In the genomic region with DNA sequence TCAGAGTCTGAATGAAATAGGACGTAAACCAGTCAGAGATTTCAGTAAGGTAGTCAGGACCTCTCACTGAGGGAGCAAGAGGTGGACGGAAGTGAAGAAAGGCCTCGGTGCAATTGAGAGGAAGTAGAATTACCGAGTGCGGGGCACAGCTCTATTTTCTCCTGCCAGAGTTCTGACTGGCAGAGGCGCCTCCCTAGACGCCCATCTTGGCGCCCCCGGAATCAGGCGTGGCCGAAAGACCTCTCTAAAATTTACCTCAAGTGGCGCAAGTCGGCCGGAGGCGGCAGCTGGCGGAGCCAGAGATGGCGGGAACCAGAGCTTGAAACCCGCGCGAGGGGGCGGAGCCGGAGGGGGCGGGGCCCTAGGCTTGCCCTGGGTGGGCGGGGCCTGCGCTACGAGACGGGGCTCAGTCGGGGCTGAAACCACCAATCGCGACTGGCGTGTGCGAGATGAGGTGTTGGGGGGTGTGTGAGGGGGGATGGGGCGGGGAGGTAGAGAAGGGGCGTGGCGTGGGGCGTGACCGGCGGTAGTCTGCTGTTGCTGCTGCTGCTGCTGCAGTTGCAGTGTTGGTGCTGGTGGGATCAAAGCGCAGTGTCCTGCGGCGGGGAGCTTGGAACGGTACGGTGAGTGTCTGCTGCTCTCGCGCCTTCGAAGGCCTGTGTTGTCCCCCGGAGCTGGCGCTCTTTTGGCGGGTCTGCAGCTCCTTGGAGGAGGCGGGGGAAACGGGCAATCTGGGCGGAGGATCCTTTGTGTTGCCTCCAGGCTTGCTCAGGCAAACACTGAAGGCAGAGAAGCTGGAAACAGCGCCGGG, we compare ENCODE assay signal across 8 mouse cellular contexts. TPM values are rescaled to one million over a fixed set of nuclear protein-coding genes. Genes with fewer than 3 reads are reported as not detected.
A peak's percentile ranks its signal among the peaks of the same experiment; 100 is the strongest.
DNase-seq lines count a peak whose midpoint lies in the region; ATAC-seq and TF ChIP-seq lines count a peak whose summit lies in the region.

Primpol (minus strand) TSS at position 334 of the 811 bp plus-strand sequence.
Casp3 (plus strand) TSS at position 413 of the 811 bp plus-strand sequence.

- WGBS in heart, embryonic 11.5 days (ENCODE audit: insufficient replicate concordance) = under 1% methylated on average over 54 of the region's 54 CpGs
- under 1% methylated on average over 51 of the region's 54 CpGs for WGBS in kidney, postnatal 0 days
- WGBS in liver, embryonic 11.5 days = under 1% methylated on average over 54 of the region's 54 CpGs
- under 1% methylated on average over 54 of the region's 54 CpGs for WGBS in stomach, embryonic 14.5 days

- H3K79me3 ChIP-seq in C2C12 (ENCODE audit: low read depth) = peaks cover 39% of the 10 kb centered on the region

- H3ac ChIP-seq in C2C12 (ENCODE audit: control insufficient read depth, insufficient read length, low read depth) = peak within 1 kb of the TSS; percentile 85

- no peaks in the 10 kb centered on the region for H3K9me3 ChIP-seq in erythroblast, embryonic 14.5 days (ENCODE audit: control insufficient read depth, low read length)
- H3K9me3 ChIP-seq in heart, embryonic 11.5 days (replicated peaks; ENCODE audit: control insufficient read depth, low read length) = no peaks in the 10 kb centered on the region
- H3K9me3 ChIP-seq in kidney, postnatal 0 days (replicated peaks; ENCODE audit: low read length) = no peaks in the 10 kb centered on the region
- no peaks in the 10 kb centered on the region for H3K9me3 ChIP-seq in liver, embryonic 11.5 days (ENCODE audit: control insufficient read depth, low read length)
- H3K9me3 ChIP-seq in stomach, embryonic 14.5 days (ENCODE audit: control insufficient read depth, low read depth, low read length) = no peaks in the 10 kb centered on the region

- peaks cover 59% of the 10 kb centered on the region for H3K4me1 ChIP-seq in erythroblast, embryonic 14.5 days (ENCODE audit: control insufficient read depth)
- peaks cover 8% of the 10 kb centered on the region for H3K4me1 ChIP-seq in heart, embryonic 11.5 days (ENCODE audit: control insufficient read depth, insufficient read depth, low read length)
- H3K4me1 ChIP-seq in kidney, postnatal 0 days (replicated peaks; ENCODE audit: insufficient read depth, low read length) = no peaks in the 10 kb centered on the region; the same call in 1 of the 2 replicates
- peaks cover 8% of the 10 kb centered on the region for H3K4me1 ChIP-seq in liver, embryonic 11.5 days (replicated peaks; ENCODE audit: control insufficient read depth, insufficient read depth, low read length)
- H3K4me1 ChIP-seq in stomach, embryonic 14.5 days (ENCODE audit: control insufficient read depth, insufficient read depth, low read length) = peaks cover 11% of the 10 kb centered on the region

- ATAC-seq in heart, embryonic 11.5 days (replicated peaks; ENCODE audit: insufficient number of reproducible peaks, low FRiP score, low TSS enrichment) = peak; percentile 96
- peak; percentile 98 for ATAC-seq in kidney, postnatal 0 days (replicated peaks; ENCODE audit: low FRiP score, low read depth)
- peak; percentile 96 for ATAC-seq in liver, embryonic 11.5 days (replicated peaks; ENCODE audit: low FRiP score)
- peak; percentile 97 for ATAC-seq in stomach, embryonic 14.5 days (ENCODE audit: insufficient number of reproducible peaks, insufficient read depth, low FRiP score, low read depth)

- peak; percentile 74; the same call in 1 of the 2 replicates for TF ChIP-seq POLR2A in brain, embryonic 14.5 days (IDR thresholded peaks at IDR 0.05; ENCODE audit: borderline replicate concordance, extremely low read depth, insufficient read depth, insufficient read length, poor library complexity, severe bottlenecking)

- peak within 1 kb of the TSS; percentile 85 for H3K4me3 ChIP-seq in C2C12 (ENCODE audit: insufficient read depth, poor library complexity, severe bottlenecking)
- peak within 1 kb of the TSS; percentile 92 for H3K4me3 ChIP-seq in erythroblast, embryonic 14.5 days (replicated peaks)
- peak within 1 kb of the TSS; percentile 81 for H3K4me3 ChIP-seq in heart, embryonic 11.5 days (ENCODE audit: low read depth, low read length)
- peak within 1 kb of the TSS; percentile 64 for H3K4me3 ChIP-seq in kidney, postnatal 0 days (replicated peaks; ENCODE audit: low read depth, low read length)
- peak within 1 kb of the TSS; percentile 70 for H3K4me3 ChIP-seq in liver, embryonic 11.5 days (ENCODE audit: low read depth, low read length)
- peak within 1 kb of the TSS; percentile 76 for H3K4me3 ChIP-seq in stomach, embryonic 14.5 days (ENCODE audit: low read depth, low read length)

- H3K27ac ChIP-seq in heart, embryonic 11.5 days (ENCODE audit: low read depth, low read length) = peak within 1 kb of the TSS; percentile 88
- peak within 1 kb of the TSS; percentile 86 for H3K27ac ChIP-seq in kidney, postnatal 0 days
- H3K27ac ChIP-seq in liver, embryonic 11.5 days (ENCODE audit: low read depth, low read length) = peak within 1 kb of the TSS; percentile 93
- H3K27ac ChIP-seq in stomach, embryonic 14.5 days (ENCODE audit: low read length) = peak within 1 kb of the TSS; percentile 88

- no peak for TF ChIP-seq CTCF in C2C12 (IDR thresholded peaks at IDR 0.05; ENCODE audit: control insufficient read depth, insufficient read depth, insufficient read length)
- no peak for TF ChIP-seq CTCF in brain, embryonic 14.5 days (IDR thresholded peaks at IDR 0.05; ENCODE audit: borderline replicate concordance, extremely low read depth, insufficient read depth, insufficient read length)
- no peak for TF ChIP-seq CTCF in kidney, postnatal 0 days (IDR thresholded peaks at IDR 0.05; ENCODE audit: low read depth)

- peak within 1 kb of the TSS; percentile 87 for H3K9ac ChIP-seq in heart, embryonic 11.5 days (ENCODE audit: low read depth, low read length)
- peak within 1 kb of the TSS; percentile 85 for H3K9ac ChIP-seq in kidney, postnatal 0 days (ENCODE audit: low read depth, low read length)
- H3K9ac ChIP-seq in liver, embryonic 11.5 days (ENCODE audit: low read depth, low read length) = peak within 1 kb of the TSS; percentile 86
- H3K9ac ChIP-seq in stomach, embryonic 14.5 days (replicated peaks; ENCODE audit: low read depth, low read length) = peak within 1 kb of the TSS; percentile 83

- DNase-seq in brain, embryonic 14.5 days (ENCODE audit: low read depth) = peak; percentile 99
- DNase-seq in kidney, postnatal 0 days (ENCODE audit: low spot score) = peak; percentile 97
- peak; percentile 99 for DNase-seq in liver, embryonic 11.5 days (ENCODE audit: low spot score)
- peak; percentile 96 for DNase-seq in naive thymus-derived CD4-positive, alpha-beta T cell, adult 2 months (ENCODE audit: low read depth)

- no peaks in the 10 kb centered on the region for H3K27me3 ChIP-seq in C2C12 (ENCODE audit: control insufficient read depth, insufficient read depth, insufficient read length)
- no peaks in the 10 kb centered on the region for H3K27me3 ChIP-seq in erythroblast, embryonic 14.5 days (ENCODE audit: control insufficient read depth)
- H3K27me3 ChIP-seq in heart, embryonic 11.5 days (ENCODE audit: control insufficient read depth, insufficient read depth, low read length) = no peaks in the 10 kb centered on the region
- H3K27me3 ChIP-seq in kidney, postnatal 0 days (ENCODE audit: insufficient read depth, low read length) = no peaks in the 10 kb centered on the region
- no peaks in the 10 kb centered on the region for H3K27me3 ChIP-seq in liver, embryonic 11.5 days (replicated peaks; ENCODE audit: control insufficient read depth, insufficient read depth, low read length)
- no peaks in the 10 kb centered on the region for H3K27me3 ChIP-seq in stomach, embryonic 14.5 days (ENCODE audit: control insufficient read depth, insufficient read depth, low read length)

- H3K79me2 ChIP-seq in C2C12 (ENCODE audit: control insufficient read depth, insufficient read depth) = peaks cover 49% of the 10 kb centered on the region

- H3K4me2 ChIP-seq in heart, embryonic 11.5 days = peak within 1 kb of the TSS; percentile 92
- H3K4me2 ChIP-seq in kidney, postnatal 0 days (ENCODE audit: low read length) = peak within 1 kb of the TSS; percentile 74
- peak within 1 kb of the TSS; percentile 89 for H3K4me2 ChIP-seq in liver, embryonic 11.5 days
- peak within 1 kb of the TSS; percentile 97 for H3K4me2 ChIP-seq in stomach, embryonic 14.5 days (replicated peaks; ENCODE audit: low read depth, low read length)

- peaks cover 3% of the 10 kb centered on the region for H3K36me3 ChIP-seq in C2C12 (ENCODE audit: control insufficient read depth, insufficient read depth)
- peaks cover 19% of the 10 kb centered on the region for H3K36me3 ChIP-seq in erythroblast, embryonic 14.5 days (ENCODE audit: control insufficient read depth)
- H3K36me3 ChIP-seq in heart, embryonic 11.5 days (ENCODE audit: control insufficient read depth, insufficient read depth, low read length) = no peaks in the 10 kb centered on the region
- H3K36me3 ChIP-seq in kidney, postnatal 0 days (ENCODE audit: insufficient read depth, low read length) = no peaks in the 10 kb centered on the region
- no peaks in the 10 kb centered on the region for H3K36me3 ChIP-seq in liver, embryonic 11.5 days (ENCODE audit: control insufficient read depth, insufficient read depth, low read length)
- no peaks in the 10 kb centered on the region for H3K36me3 ChIP-seq in stomach, embryonic 14.5 days (ENCODE audit: control insufficient read depth, insufficient read depth, low read length)

TF ChIP-seq in C2C12, 6 proteins besides CTCF, POLR2A, EP300 and RAD21 (continues in another document):
- TF ChIP-seq USF1 (IDR thresholded peaks at IDR 0.05; ENCODE audit: low read depth) (no peak), MYOG (IDR thresholded peaks at IDR 0.05; ENCODE audit: control insufficient read depth, extremely low read depth, insufficient read length) (no peak), MYOD1 (IDR thresholded peaks at IDR 0.05; ENCODE audit: control insufficient read depth, insufficient read length, low read depth) (no peak)

RNA-seq across cellular contexts. Expression of gene Primpol, which starts in this region (rescaled TPM):
- 0.90 TPM for polyA plus RNA-seq in C2C12 (2012; fragmentation: generic; extraction: Trizol)
- 2.8 and 5.0 TPM in 2 replicates for polyA plus RNA-seq in brain, embryonic 14.5 days (2012; rRNA removed)
- 0.06 and 0.09 TPM in 2 replicates for polyA plus RNA-seq in erythroblast, embryonic 14.5 days (2012)
- polyA plus RNA-seq in heart, embryonic 11.5 days (2014; fragmentation: Nextera tagmentation; extraction: Ambion mirVana) = 9.7 and 10.8 TPM in 2 replicates
- polyA plus RNA-seq in kidney, postnatal 0 days (2015; fragmentation: Nextera tagmentation; extraction: Ambion mirVana) = 9.6 and 10.4 TPM in 2 replicates
- 16.4 and 18.5 TPM in 2 replicates for polyA plus RNA-seq in liver, embryonic 11.5 days (2014; fragmentation: Nextera tagmentation; extraction: Ambion mirVana)
- polyA plus RNA-seq in stomach, embryonic 14.5 days (2014; fragmentation: Nextera tagmentation; extraction: Ambion mirVana) = 15.5 and 15.8 TPM in 2 replicates

RNA-seq across cellular contexts. Expression of gene Casp3, which starts in this region (rescaled TPM):
- polyA plus RNA-seq in C2C12 (2012; fragmentation: generic; extraction: Trizol) = 37.1 TPM
- polyA plus RNA-seq in brain, embryonic 14.5 days (2012; rRNA removed) = 132 and 135 TPM in 2 replicates
- 0.17 and 0.37 TPM in 2 replicates for polyA plus RNA-seq in erythroblast, embryonic 14.5 days (2012)
- 49.2 and 59.2 TPM in 2 replicates for polyA plus RNA-seq in heart, embryonic 11.5 days (2014; fragmentation: Nextera tagmentation; extraction: Ambion mirVana)
- polyA plus RNA-seq in kidney, postnatal 0 days (2015; fragmentation: Nextera tagmentation; extraction: Ambion mirVana) = 53.5 and 62.5 TPM in 2 replicates
- polyA plus RNA-seq in liver, embryonic 11.5 days (2014; fragmentation: Nextera tagmentation; extraction: Ambion mirVana) = 155 and 175 TPM in 2 replicates
- 53.9 and 56.0 TPM in 2 replicates for polyA plus RNA-seq in stomach, embryonic 14.5 days (2014; fragmentation: Nextera tagmentation; extraction: Ambion mirVana)

Comparison
In these comparisons a context has a peak if more than half of its experiments do, and no peak if none do; other contexts are left out.
1. Peak in every context shown above with its lines: DNase-seq, ATAC-seq, H3K4me3 ChIP-seq and H3K27ac ChIP-seq.
2. RNA of gene Casp3 (polyA plus RNA-seq): 155 to 175 TPM in liver, embryonic 11.5 days, 132 to 135 TPM in brain, embryonic 14.5 days, 53.9 to 56.0 TPM in stomach, embryonic 14.5 days, 53.5 to 62.5 TPM in kidney, postnatal 0 days, 49.2 to 59.2 TPM in heart, embryonic 11.5 days and 37.1 TPM in C2C12 (single experiment); 0.17 to 0.37 TPM in erythroblast, embryonic 14.5 days; every median in the first group is over 10 times any median in the second.